Mouse (Mus musculus) forebrain, embryonic 16.5 days (tissue): ENCODE results near the gene Cnnm3. TPM values are rescaled to one million over a fixed set of nuclear protein-coding genes. Genes with fewer than 3 reads are reported as not detected.
A peak's percentile ranks its signal among the peaks of the same experiment; 100 is the strongest.

Source experiments
- ATAC-seq: fragments of 200-750 bp; cut with Nextera tagmentation; 2 replicates; pipeline ENCODE4 v1.8.0; 2017; ENCODE audit warnings: mild to moderate bottlenecking, moderate library complexity
- H3K27ac ChIP-seq: fragments of 300-500 bp; sonication (generic); 2 replicates; pipeline ENCODE4 v1.5.1; 2014; ENCODE audit warnings: low read length, control low read depth
- H3K27me3 ChIP-seq: fragments of 300-500 bp; sonication (generic); replicated peaks from 2 replicates; pipeline ENCODE4 v1.6.1; 2014; ENCODE audit warnings: low read length; ENCODE audit not compliant: control insufficient read depth, insufficient read depth
- H3K36me3 ChIP-seq: fragments of 300-500 bp; sonication (generic); 2 replicates; pipeline ENCODE4 v1.6.1; 2014; ENCODE audit not compliant: control insufficient read depth, insufficient read depth
- H3K4me1 ChIP-seq: fragments of 300-500 bp; sonication (generic); replicated peaks from 2 replicates; pipeline ENCODE4 v1.6.1; 2014; ENCODE audit warnings: low read length; ENCODE audit not compliant: control insufficient read depth, insufficient read depth
- H3K4me2 ChIP-seq: fragments of 300-500 bp; sonication (generic); 2 replicates; pipeline ENCODE4 v1.6.1; 2014; ENCODE audit warnings: mild to moderate bottlenecking, low read length, control low read depth
- H3K4me3 ChIP-seq: fragments of 300-500 bp; sonication (generic); replicated peaks from 2 replicates; pipeline ENCODE4 v1.5.1; 2014; ENCODE audit warnings: mild to moderate bottlenecking, low read length, control low read depth
- H3K9ac ChIP-seq: fragments of 300-500 bp; sonication (generic); replicated peaks from 2 replicates; pipeline ENCODE4 v1.6.1; 2014; ENCODE audit warnings: low read depth, low read length, control low read depth
- H3K9me3 ChIP-seq: fragments of 300-500 bp; sonication (generic); 2 replicates; pipeline ENCODE4 v1.6.1; 2016; ENCODE audit warnings: low read length; ENCODE audit not compliant: control insufficient read depth
- WGBS: fragments of 180-500 bp; shearing (Covaris S2); extraction: QIAGEN DNeasy Blood & Tissue Kit; methylation state at CpG from one replicate; pipeline ENCODE4 v1.1.7; 2014; 5-methylcytosine and 5-hydroxymethylcytosine counted together
- polyA plus RNA-seq: library from polyadenylated mRNA; unstranded; fragments of >200 nt; fragmentation: Nextera tagmentation; extraction: Ambion mirVana; gene quantifications from 2 replicates; pipeline ENCODE4 v1.2.1, GENCODE M21; 2015

Cnnm3 gene
- polyA plus RNA-seq, 1 experiment from 2014 or later = 5.8 TPM

DNA sequence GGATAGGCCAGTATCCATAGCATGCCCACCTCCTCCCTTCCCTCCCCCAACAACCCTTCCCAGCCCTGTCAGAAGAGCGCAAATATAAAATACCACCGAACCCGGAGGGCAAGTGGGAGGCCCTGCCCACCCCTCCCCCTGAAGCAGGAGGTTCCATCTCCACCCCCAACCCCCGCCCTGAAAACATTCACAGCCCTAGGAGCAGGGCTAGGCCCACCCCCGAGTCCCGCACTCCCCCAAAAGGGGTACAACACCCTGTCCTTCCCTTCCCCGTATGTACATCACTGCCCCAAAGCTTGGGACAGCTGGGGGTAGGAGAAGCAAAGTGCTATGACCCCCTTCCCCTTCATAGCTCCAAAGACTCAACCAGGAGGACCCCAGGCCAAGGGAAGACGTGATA is 37.1 kb downstream of the Cnnm3 start:
- ATAC-seq = no peak

DNA sequence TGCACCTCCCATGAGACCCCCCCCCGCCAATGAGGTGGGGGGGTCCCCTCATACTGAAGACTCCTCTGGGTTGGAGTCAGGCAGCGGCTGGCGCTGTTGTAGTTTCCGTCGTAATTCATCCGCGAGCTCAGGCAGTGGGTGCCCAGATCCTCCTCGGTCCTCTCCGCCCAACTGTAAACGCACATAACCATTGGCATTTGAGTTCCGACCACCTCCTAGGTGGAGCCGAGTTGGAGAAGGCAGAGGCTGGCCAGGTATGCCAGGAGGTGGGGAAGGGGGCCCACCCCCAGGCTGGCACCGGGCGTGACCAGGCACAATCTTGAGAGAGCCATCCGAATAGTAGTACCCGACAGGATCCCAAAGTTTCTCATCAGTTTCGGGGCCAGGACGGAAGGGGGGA is 37.8 kb downstream of the Cnnm3 start:
- peaks cover 45% of the 10 kb centered on the region for H3K36me3 ChIP-seq
- no peak for ATAC-seq
- peaks cover 47% of the 10 kb centered on the region for H3K4me1 ChIP-seq
- H3K27me3 ChIP-seq = no peaks in the 10 kb centered on the region
- H3K27ac ChIP-seq = no peak overlapping the region
- H3K4me2 ChIP-seq = no peak overlapping the region
- H3K9ac ChIP-seq = no peak overlapping the region; the same call in 1 of the 2 replicates
- H3K9me3 ChIP-seq = no peaks in the 10 kb centered on the region
- no peak overlapping the region for H3K4me3 ChIP-seq
- WGBS = 86% methylated on average over 18 of the region's 18 CpGs

More for the DNA sequence above, 37.1 kb downstream of the Cnnm3 start:
- peaks cover 41% of the 10 kb centered on the region for H3K4me1 ChIP-seq
- H3K36me3 ChIP-seq = peaks cover 45% of the 10 kb centered on the region
- no peak overlapping the region for H3K4me3 ChIP-seq
- no peak overlapping the region; the same call in 1 of the 2 replicates for H3K9ac ChIP-seq
- H3K27me3 ChIP-seq = no peaks in the 10 kb centered on the region
- no peak overlapping the region for H3K4me2 ChIP-seq
- WGBS = 64% methylated on average over 8 of the region's 8 CpGs
- no peaks in the 10 kb centered on the region for H3K9me3 ChIP-seq
- H3K27ac ChIP-seq = no peak overlapping the region

DNA sequence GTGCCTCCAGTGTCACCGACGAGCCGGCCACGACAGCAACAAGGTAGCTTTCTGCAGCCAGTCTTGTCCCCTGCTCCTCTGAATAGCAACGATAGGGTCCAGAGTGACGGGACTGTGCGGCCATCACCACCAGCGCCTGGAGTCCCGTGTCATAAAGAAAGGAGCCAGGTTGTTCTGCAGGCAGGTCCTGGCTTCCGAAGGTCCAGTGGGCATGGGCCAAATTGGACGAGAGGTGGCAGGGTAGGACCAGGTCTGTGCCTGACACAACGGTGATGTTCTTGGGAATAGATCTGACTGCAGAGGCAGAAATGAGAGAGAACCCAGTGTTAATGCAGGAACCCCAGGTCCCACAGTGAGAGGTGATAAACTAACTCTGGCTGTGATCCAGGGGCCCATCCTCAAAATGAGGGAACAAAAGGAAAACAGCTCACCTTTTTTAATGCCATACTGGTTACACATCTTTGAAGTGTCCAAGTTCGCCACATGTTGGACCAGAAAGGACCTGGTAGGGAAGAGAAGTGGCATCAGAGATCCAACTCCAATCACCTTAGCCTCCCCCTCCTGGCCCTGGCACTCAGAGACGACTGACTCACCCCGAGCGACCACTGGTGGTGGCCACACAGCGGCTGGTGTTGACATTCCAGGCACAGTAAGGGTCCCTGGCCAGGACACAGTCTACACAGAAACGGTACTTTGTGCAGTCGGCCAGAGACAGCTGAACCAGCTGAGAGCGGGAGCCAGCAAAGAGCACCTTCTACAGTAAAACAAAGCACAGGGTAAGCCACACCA is 38.6 kb downstream of the Cnnm3 start:
- no peak for ATAC-seq
- no peak overlapping the region for H3K9ac ChIP-seq
- H3K4me2 ChIP-seq = no peak overlapping the region
- 78% methylated on average over 20 of the region's 20 CpGs for WGBS
- H3K4me1 ChIP-seq = peaks cover 55% of the 10 kb centered on the region
- no peak overlapping the region for H3K27ac ChIP-seq
- H3K36me3 ChIP-seq = peaks cover 45% of the 10 kb centered on the region
- no peaks in the 10 kb centered on the region for H3K27me3 ChIP-seq
- H3K4me3 ChIP-seq = no peak overlapping the region
- no peaks in the 10 kb centered on the region for H3K9me3 ChIP-seq

DNA sequence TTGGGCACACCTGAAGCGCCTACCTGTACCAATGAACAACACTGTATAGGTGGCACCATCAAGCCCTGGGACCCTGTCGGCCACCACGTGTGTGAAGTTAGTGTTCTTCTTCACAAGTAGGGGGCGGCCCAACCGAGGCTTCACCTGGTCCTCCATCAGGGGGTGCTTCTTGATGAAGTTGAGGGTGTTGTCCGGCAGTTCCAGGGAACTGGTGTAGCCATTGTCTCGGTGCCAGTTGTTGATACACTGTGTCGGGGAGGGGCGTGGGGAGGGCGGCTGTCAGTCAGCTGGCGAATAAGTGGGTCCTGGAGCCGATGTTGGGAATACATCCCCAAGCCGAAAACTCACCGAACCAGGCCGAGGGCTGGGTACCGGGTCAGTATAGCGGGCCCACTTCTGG is 40.2 kb downstream of the Cnnm3 start:
- peaks cover 45% of the 10 kb centered on the region for H3K36me3 ChIP-seq
- H3K4me3 ChIP-seq = no peak overlapping the region
- H3K4me2 ChIP-seq = no peak overlapping the region
- no peaks in the 10 kb centered on the region for H3K27me3 ChIP-seq
- H3K4me1 ChIP-seq = peaks cover 49% of the 10 kb centered on the region
- 92% methylated on average over 17 of the region's 17 CpGs for WGBS
- H3K27ac ChIP-seq = no peak overlapping the region
- ATAC-seq = no peak
- no peaks in the 10 kb centered on the region for H3K9me3 ChIP-seq
- no peak overlapping the region for H3K9ac ChIP-seq

DNA sequence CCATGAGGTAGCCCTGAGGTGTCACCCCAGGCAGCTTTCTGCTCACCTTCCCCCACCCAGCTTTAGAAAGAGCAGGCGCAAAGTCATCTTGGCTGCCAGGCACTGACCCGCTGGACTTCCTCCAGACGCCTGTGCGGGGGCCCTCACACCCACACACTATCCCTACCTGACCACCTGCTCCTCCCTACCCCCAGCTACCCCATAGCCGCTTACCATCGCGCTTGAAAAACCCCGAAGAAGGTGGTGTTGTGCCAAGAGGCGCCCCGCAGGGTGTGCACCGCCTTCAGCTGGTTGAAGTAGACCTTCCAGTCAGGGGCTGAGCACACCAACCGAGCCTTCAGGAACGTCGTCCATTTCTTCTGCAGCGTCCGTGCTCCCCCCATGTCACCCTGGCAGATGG is 40.8 kb downstream of the Cnnm3 start:
- no peaks in the 10 kb centered on the region for H3K27me3 ChIP-seq
- peaks cover 46% of the 10 kb centered on the region for H3K4me1 ChIP-seq
- H3K27ac ChIP-seq = no peak overlapping the region
- H3K4me3 ChIP-seq = no peak overlapping the region
- H3K4me2 ChIP-seq = no peak overlapping the region
- peaks cover 45% of the 10 kb centered on the region for H3K36me3 ChIP-seq
- WGBS = 78% methylated on average over 16 of the region's 16 CpGs
- ATAC-seq = no peak
- H3K9ac ChIP-seq = no peak overlapping the region
- no peaks in the 10 kb centered on the region for H3K9me3 ChIP-seq

DNA sequence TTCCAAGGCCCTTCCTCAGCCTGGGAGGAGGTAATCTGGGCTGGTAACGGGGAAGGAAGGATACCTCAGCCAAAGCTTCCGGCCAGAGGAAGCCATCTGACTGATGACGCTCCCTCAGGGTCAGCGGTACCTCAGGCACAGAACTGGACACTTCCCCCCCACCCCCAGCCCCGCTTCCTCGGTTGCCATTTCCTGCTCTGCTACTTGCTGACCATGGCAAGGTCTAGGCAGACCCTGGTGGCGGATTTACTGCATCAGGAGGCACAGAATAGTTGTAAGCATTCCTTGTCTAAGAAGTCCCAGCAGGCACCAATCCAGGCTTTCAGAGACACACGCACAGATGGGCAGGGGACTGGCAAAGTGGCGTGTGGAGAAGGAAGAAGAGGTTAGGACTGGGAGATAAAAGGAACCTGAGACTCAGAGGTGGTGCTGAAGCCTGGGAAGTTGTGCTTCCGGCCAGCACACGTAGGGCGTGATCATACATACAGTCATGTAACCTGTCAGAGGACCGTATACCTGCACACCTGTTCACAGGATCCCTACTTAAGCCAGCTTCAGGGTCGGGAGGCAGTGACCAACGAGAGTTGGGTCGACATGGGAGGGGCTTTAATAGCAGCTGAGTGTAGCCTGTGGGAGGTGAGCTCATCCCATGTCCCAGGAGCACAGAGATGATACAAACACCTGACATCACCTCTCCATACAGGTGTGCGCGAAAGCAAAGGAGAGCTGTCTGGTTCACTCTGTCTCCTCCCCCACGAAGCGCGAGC is 43.1 kb downstream of the Cnnm3 start:
- Histone ChIP-seq H3K4me3 (peak overlapping the region; percentile 98; the same call in 1 of the 2 replicates), H3K4me1 (peaks cover 31% of the 10 kb centered on the region), H3K4me2 (peak overlapping the region; percentile 100), H3K9me3 (no peaks in the 10 kb centered on the region), H3K27ac (no peak overlapping the region), H3K9ac (peak overlapping the region; percentile 99; the same call in 1 of the 2 replicates), H3K27me3 (no peaks in the 10 kb centered on the region), H3K36me3 (peaks cover 35% of the 10 kb centered on the region)
- WGBS = 79% methylated on average over 21 of the region's 21 CpGs
- no peak for ATAC-seq

DNA sequence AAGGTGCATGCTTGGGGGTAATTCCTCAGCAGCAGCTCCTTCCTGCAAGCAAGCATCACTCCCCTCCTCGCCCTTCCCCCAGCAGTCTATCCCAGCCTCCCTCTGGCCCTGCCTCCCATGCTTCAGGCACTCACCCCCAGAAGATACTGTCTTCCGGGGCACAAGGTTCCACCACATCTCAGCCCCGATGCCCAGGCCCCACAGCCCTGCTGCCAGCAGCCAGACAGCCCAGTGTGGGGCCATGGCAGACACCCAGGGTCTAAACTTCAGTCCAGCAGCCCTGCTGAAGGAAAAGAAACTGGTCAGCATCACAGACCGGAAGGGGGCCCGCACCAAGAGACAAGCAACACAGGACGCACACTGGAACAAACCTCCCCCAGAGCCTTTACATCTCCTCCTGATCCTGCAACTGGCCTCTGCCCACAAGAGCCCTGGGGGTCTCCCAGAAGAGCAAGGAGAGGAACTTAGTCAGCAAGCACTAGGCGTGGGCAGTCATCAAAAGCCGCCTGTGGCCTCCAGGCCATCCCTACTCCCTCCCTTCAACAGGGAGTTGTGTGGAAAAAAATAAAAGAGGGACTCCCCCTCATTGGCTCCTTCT is 44.2 kb downstream of the Cnnm3 start:
- Histone ChIP-seq H3K4me3 (peak overlapping the region; percentile 98), H3K27ac (peak overlapping the region; percentile 98), H3K4me1 (peaks cover 31% of the 10 kb centered on the region), H3K36me3 (peaks cover 27% of the 10 kb centered on the region), H3K27me3 (no peaks in the 10 kb centered on the region), H3K4me2 (peak overlapping the region; percentile 100), H3K9ac (peak overlapping the region; percentile 99), H3K9me3 (no peaks in the 10 kb centered on the region)
- no peak for ATAC-seq
- 3% methylated on average over 8 of the region's 8 CpGs for WGBS

DNA sequence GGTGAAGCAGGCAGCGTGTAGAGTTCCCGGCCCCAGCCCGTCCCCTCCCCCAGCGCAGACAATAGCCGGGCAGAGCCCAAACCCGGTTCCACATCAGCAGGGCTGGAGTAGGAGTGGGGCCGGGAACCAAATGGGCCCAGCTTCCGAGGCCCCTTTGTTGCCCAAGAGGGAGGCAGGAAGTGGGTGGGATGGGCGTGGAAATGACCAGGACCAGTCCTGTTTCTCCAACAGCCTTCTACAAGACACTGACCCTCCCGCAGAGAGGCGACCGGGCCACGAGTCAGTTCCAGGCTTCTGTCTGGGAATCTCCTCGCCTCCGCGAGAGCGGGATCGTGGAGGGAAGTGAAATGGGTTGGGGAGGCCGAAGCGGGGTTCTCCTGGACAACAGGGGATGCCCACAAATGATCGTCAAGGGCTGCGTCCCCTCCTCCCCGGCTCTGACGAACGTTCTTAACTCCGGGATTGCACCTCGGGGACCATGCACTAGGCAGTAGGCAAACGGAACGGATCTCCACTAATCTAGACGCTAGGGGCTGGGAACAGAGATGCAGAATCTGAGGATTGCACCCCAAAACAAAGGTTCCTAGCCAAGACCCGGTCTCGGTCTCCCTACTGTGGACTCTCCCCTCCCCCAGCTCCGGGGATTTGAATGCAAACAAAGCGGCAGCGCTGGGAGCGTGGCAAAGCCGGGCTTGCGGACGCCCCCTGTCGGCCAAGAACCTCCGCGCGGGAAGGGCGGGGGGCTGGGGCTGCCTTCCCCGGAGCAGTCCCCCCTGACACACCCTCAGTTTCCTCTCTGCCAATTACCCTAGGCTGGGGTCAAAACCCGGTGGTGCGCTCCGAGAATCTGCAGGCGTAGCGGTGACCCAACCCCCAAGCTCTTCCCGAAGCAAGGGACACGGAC is 45.1 kb downstream of the Cnnm3 start:
- Histone ChIP-seq H3K27ac (peak overlapping the region; percentile 98), H3K9me3 (no peaks in the 10 kb centered on the region), H3K4me3 (peak overlapping the region; percentile 98), H3K36me3 (peaks cover 18% of the 10 kb centered on the region), H3K27me3 (0 out of 2 replicates have a peak, but pooled peaks cover 2% of the 10 kb centered on the region), H3K4me1 (peaks cover 31% of the 10 kb centered on the region), H3K9ac (peak overlapping the region; percentile 99), H3K4me2 (peak overlapping the region; percentile 100)
- under 1% methylated on average over 52 of the region's 52 CpGs for WGBS
- peak; percentile 80 for ATAC-seq
